Mouse (Mus musculus) lung, adult 2 months (tissue): ENCODE measurements at regions not wholly inside any gene's neighbourhood (a gene's known extent, or its start where the extent isn't known, plus 50 kb on each side); places are given as distances from the start of the nearest gene placed in this dataset.

Experiments used
- CTCF ChIP-seq: fragments of 200-500 bp; IDR thresholded peaks from 2 replicates; pipeline ENCODE4 v1.5.1; 2011; ENCODE audit warnings: mild to moderate bottlenecking, low read length, control low read depth; ENCODE audit not compliant: insufficient read depth
- POLR2A ChIP-seq: fragments of 200-500 bp; IDR thresholded peaks from 2 replicates; pipeline ENCODE4 v1.6.1; 2011; ENCODE audit warnings: low read depth, mild to moderate bottlenecking, control low read depth, low read length, borderline replicate concordance; ENCODE audit errors: extremely low read depth

- no peak for TF ChIP-seq CTCF
- no peak for TF ChIP-seq POLR2A
Measured at GRCm38 (mm10) chr4:125824525-125824924, 199.8 kb upstream of the Csf3r start.
